Mouse (Mus musculus) forebrain, embryonic 16.5 days (tissue): ENCODE results near the gene Nptx1. TPM values are rescaled to one million over a fixed set of nuclear protein-coding genes. Genes with fewer than 3 reads are reported as not detected.

Experiments
- ATAC-seq: fragments of 200-750 bp; cut with Nextera tagmentation; 2 replicates; pipeline ENCODE4 v1.8.0; 2017; ENCODE audit warnings: mild to moderate bottlenecking, moderate library complexity
- H3K27ac ChIP-seq: fragments of 300-500 bp; sonication (generic); 2 replicates; pipeline ENCODE4 v1.5.1; 2014; ENCODE audit warnings: low read length, control low read depth
- H3K27me3 ChIP-seq: fragments of 300-500 bp; sonication (generic); replicated peaks from 2 replicates; pipeline ENCODE4 v1.6.1; 2014; ENCODE audit warnings: low read length; ENCODE audit not compliant: control insufficient read depth, insufficient read depth
- H3K36me3 ChIP-seq: fragments of 300-500 bp; sonication (generic); 2 replicates; pipeline ENCODE4 v1.6.1; 2014; ENCODE audit not compliant: control insufficient read depth, insufficient read depth
- H3K4me1 ChIP-seq: fragments of 300-500 bp; sonication (generic); replicated peaks from 2 replicates; pipeline ENCODE4 v1.6.1; 2014; ENCODE audit warnings: low read length; ENCODE audit not compliant: control insufficient read depth, insufficient read depth
- H3K4me2 ChIP-seq: fragments of 300-500 bp; sonication (generic); 2 replicates; pipeline ENCODE4 v1.6.1; 2014; ENCODE audit warnings: mild to moderate bottlenecking, low read length, control low read depth
- H3K4me3 ChIP-seq: fragments of 300-500 bp; sonication (generic); replicated peaks from 2 replicates; pipeline ENCODE4 v1.5.1; 2014; ENCODE audit warnings: mild to moderate bottlenecking, low read length, control low read depth
- H3K9ac ChIP-seq: fragments of 300-500 bp; sonication (generic); replicated peaks from 2 replicates; pipeline ENCODE4 v1.6.1; 2014; ENCODE audit warnings: low read depth, low read length, control low read depth
- H3K9me3 ChIP-seq: fragments of 300-500 bp; sonication (generic); 2 replicates; pipeline ENCODE4 v1.6.1; 2016; ENCODE audit warnings: low read length; ENCODE audit not compliant: control insufficient read depth
- WGBS: fragments of 180-500 bp; shearing (Covaris S2); extraction: QIAGEN DNeasy Blood & Tissue Kit; methylation state at CpG from one replicate; pipeline ENCODE4 v1.1.7; 2014; 5-methylcytosine and 5-hydroxymethylcytosine counted together
- polyA plus RNA-seq: library from polyadenylated mRNA; unstranded; fragments of >200 nt; fragmentation: Nextera tagmentation; extraction: Ambion mirVana; gene quantifications from 2 replicates; pipeline ENCODE4 v1.2.1, GENCODE M21; 2015

The Nptx1 gene
- polyA plus RNA-seq, 1 experiment from 2014 or later, result 9.8 TPM

GRCm38 (mm10) chr11:119545741-119546495 lies 1.6 kb downstream of the Nptx1 start:
- Histone ChIP-seq H3K4me1 (peaks cover 63% of the 10 kb centered on the region), H3K27me3 (peaks cover 25% of the 10 kb centered on the region), H3K4me3 (peak overlapping the region; percentile 76), H3K9ac (peak overlapping the region; percentile 79), H3K4me2 (peak overlapping the region; percentile 99), H3K27ac (no peak overlapping the region), H3K36me3 (no peaks in the 10 kb centered on the region), H3K9me3 (no peaks in the 10 kb centered on the region)
- 9% methylated on average over 10 of the region's 10 CpGs for WGBS
- ATAC-seq, result no peak

DNA sequence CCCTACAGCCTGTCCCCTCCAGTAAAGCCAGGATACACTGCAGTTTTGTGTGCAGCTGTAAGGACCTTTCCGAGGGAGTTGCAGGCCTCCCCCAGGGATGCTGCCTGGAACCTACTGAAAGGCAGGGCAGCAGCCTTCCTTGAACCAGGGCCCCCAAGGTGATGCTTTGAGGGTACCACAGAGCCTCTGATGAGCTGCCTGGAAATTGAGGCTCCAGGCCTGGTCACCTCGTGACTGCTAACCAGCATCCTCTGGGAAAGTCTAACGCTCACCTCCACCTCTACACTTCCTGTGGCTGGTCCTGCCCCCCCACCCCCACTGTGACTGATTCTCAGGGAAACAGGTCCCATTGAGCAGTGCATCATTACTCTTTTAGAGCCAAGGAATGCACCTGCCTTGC lies 2.3 kb downstream of the Nptx1 start:
- peak overlapping the region; percentile 76 for H3K4me3 ChIP-seq
- H3K4me1 ChIP-seq, result peaks cover 61% of the 10 kb centered on the region
- H3K36me3 ChIP-seq, result no peaks in the 10 kb centered on the region
- 63% methylated on average over 3 of the region's 3 CpGs for WGBS
- no peak overlapping the region for H3K9ac ChIP-seq
- H3K27ac ChIP-seq, result no peak overlapping the region
- H3K27me3 ChIP-seq, result peaks cover 22% of the 10 kb centered on the region
- peak overlapping the region; percentile 99 for H3K4me2 ChIP-seq
- no peak for ATAC-seq
- H3K9me3 ChIP-seq, result no peaks in the 10 kb centered on the region

- H3K4me1 ChIP-seq, result peaks cover 61% of the 10 kb centered on the region
- no peak overlapping the region for H3K27ac ChIP-seq
- H3K4me3 ChIP-seq, result no peak overlapping the region; the same call in 1 of the 2 replicates
- no peak overlapping the region for H3K9ac ChIP-seq
- H3K4me2 ChIP-seq, result peak overlapping the region; percentile 99
- WGBS, result 81% methylated on average over 15 of the region's 15 CpGs
- no peaks in the 10 kb centered on the region for H3K9me3 ChIP-seq
- H3K36me3 ChIP-seq, result no peaks in the 10 kb centered on the region
- ATAC-seq, result no peak
- H3K27me3 ChIP-seq, result peaks cover 15% of the 10 kb centered on the region; the same call in 1 of the 2 replicates
Observed at GRCm38 (mm10) chr11:119544518-119545105, 2.9 kb downstream of the Nptx1 start.

DNA sequence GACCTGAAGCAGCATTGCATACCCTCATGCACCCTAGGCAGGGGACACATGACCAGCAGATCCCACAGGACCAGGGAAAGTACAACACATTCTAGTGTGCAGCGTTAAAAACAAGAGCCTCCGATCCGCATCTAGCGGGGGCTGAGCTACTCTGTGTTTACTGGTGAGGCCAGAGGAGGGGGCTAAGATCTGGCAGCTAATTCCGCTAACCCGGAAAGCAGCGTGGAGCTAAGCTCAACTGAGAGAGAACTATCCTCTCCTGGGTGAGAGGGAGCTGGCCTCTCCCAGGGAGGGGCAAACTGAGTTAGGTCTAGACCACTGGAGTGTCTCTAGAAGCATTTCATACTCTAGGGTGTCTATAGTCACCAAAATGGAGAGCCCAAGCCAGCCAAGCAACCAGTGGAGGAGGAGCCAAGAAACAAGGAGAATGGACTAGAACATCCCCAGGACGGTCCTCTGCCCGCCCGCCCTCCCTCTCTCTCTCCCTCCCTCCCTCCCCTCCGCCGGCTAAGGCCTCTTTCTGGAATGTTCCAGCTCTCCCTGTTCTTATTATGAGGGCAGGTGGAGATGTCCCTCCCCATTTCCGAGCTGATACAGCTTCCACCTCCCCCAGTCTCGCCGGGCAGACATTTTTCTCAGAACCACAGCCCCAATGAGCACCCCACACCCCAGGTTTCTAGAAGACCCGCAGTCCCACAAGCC lies 3.6 kb downstream of the Nptx1 start:
- no peaks in the 10 kb centered on the region for H3K9me3 ChIP-seq
- H3K4me1 ChIP-seq, result peaks cover 54% of the 10 kb centered on the region
- peak overlapping the region; percentile 99 for H3K4me2 ChIP-seq
- whole genome bisulfite sequencing, result 56% methylated on average over 16 of the region's 16 CpGs
- no peak overlapping the region for H3K9ac ChIP-seq
- no peak overlapping the region for H3K4me3 ChIP-seq
- no peak overlapping the region for H3K27ac ChIP-seq
- no peaks in the 10 kb centered on the region for H3K36me3 ChIP-seq
- ATAC-seq, result no peak
- H3K27me3 ChIP-seq, result peaks cover 13% of the 10 kb centered on the region; the same call in 1 of the 2 replicates

- no peak overlapping the region for H3K27ac ChIP-seq
- no peak overlapping the region for H3K9ac ChIP-seq
- H3K9me3 ChIP-seq, result no peaks in the 10 kb centered on the region
- H3K4me2 ChIP-seq, result no peak overlapping the region
- H3K36me3 ChIP-seq, result no peaks in the 10 kb centered on the region
- no peak overlapping the region for H3K4me3 ChIP-seq
- ATAC-seq, result no peak
- 0 out of 2 replicates have a peak, but pooled peaks cover 10% of the 10 kb centered on the region for H3K27me3 ChIP-seq
- H3K4me1 ChIP-seq, result peaks cover 47% of the 10 kb centered on the region
- WGBS, result 73% methylated on average over 5 of the region's 5 CpGs
Observed at GRCm38 (mm10) chr11:119542886-119543285, 4.7 kb downstream of the Nptx1 start.

- Histone ChIP-seq H3K4me1 (peaks cover 45% of the 10 kb centered on the region), H3K27ac (no peak overlapping the region), H3K27me3 (0 out of 2 replicates have a peak, but pooled peaks cover 10% of the 10 kb centered on the region), H3K9ac (no peak overlapping the region), H3K9me3 (no peaks in the 10 kb centered on the region), H3K36me3 (no peaks in the 10 kb centered on the region), H3K4me3 (no peak overlapping the region), H3K4me2 (no peak overlapping the region)
- no peak for ATAC-seq
- WGBS, result 59% methylated on average over 9 of the region's 9 CpGs
Observed at GRCm38 (mm10) chr11:119542371-119542770, 5.2 kb downstream of the Nptx1 start.

GRCm38 (mm10) chr11:119541082-119541481 lies 6.5 kb downstream of the Nptx1 start:
- H3K4me2 ChIP-seq, result no peak overlapping the region
- H3K27me3 ChIP-seq, result 0 out of 2 replicates have a peak, but pooled peaks cover 7% of the 10 kb centered on the region
- H3K9ac ChIP-seq, result no peak overlapping the region
- H3K4me1 ChIP-seq, result peaks cover 34% of the 10 kb centered on the region
- no peaks in the 10 kb centered on the region for H3K36me3 ChIP-seq
- H3K4me3 ChIP-seq, result no peak overlapping the region
- H3K27ac ChIP-seq, result no peak overlapping the region
- ATAC-seq, result no peak
- H3K9me3 ChIP-seq, result no peaks in the 10 kb centered on the region
- WGBS, result 80% methylated on average over 9 of the region's 9 CpGs

DNA sequence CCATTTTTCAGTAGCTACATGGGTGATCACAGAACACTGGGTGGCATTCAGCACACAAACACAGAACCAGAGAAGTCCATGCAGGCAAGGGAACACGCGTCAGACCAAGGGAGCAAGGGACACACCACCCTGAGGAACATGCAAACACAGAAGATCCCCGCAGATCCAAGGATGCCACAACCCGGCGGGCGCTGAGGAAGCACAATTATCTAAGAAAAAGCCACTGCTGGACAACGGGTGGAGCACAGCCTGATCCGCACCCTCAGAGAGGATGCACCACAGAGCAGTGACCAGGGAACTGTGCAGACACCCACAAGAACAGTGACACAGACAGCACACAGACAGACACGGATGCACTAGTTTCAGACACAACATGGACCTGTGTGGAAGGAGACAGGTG lies 7.0 kb downstream of the Nptx1 start:
- Histone ChIP-seq H3K27me3 (0 out of 2 replicates have a peak, but pooled peaks cover 7% of the 10 kb centered on the region), H3K4me1 (peaks cover 29% of the 10 kb centered on the region), H3K4me3 (no peak overlapping the region), H3K9me3 (no peaks in the 10 kb centered on the region), H3K4me2 (no peak overlapping the region), H3K36me3 (no peaks in the 10 kb centered on the region), H3K27ac (no peak overlapping the region), H3K9ac (no peak overlapping the region)
- ATAC-seq, result no peak
- WGBS, result 83% methylated on average over 9 of the region's 9 CpGs

GRCm38 (mm10) chr11:119539944-119540343 lies 7.6 kb downstream of the Nptx1 start:
- H3K4me2 ChIP-seq, result no peak overlapping the region
- no peaks in the 10 kb centered on the region for H3K36me3 ChIP-seq
- no peak overlapping the region for H3K27ac ChIP-seq
- 0 out of 2 replicates have a peak, but pooled peaks cover 4% of the 10 kb centered on the region for H3K27me3 ChIP-seq
- WGBS, result 27% methylated on average over 14 of the region's 14 CpGs
- ATAC-seq, result no peak
- H3K9ac ChIP-seq, result no peak overlapping the region
- no peaks in the 10 kb centered on the region for H3K9me3 ChIP-seq
- H3K4me1 ChIP-seq, result peaks cover 23% of the 10 kb centered on the region
- no peak overlapping the region for H3K4me3 ChIP-seq
